Mouse (Mus musculus): Measurements from ENCODE around the gene Cdca7l.
"Not testable (repeated sequence)": the region's sequence is repeated elsewhere in the genome, so short reads cannot be mapped to it uniquely, and the experiment has no call there.

Cdca7l gene

GRCm38 (mm10) chr12:117862655-117863054, 58.6 kb downstream of the Cdca7l start:
- DNase-seq (ENCODE audit: low spot score), result no peak

DNA sequence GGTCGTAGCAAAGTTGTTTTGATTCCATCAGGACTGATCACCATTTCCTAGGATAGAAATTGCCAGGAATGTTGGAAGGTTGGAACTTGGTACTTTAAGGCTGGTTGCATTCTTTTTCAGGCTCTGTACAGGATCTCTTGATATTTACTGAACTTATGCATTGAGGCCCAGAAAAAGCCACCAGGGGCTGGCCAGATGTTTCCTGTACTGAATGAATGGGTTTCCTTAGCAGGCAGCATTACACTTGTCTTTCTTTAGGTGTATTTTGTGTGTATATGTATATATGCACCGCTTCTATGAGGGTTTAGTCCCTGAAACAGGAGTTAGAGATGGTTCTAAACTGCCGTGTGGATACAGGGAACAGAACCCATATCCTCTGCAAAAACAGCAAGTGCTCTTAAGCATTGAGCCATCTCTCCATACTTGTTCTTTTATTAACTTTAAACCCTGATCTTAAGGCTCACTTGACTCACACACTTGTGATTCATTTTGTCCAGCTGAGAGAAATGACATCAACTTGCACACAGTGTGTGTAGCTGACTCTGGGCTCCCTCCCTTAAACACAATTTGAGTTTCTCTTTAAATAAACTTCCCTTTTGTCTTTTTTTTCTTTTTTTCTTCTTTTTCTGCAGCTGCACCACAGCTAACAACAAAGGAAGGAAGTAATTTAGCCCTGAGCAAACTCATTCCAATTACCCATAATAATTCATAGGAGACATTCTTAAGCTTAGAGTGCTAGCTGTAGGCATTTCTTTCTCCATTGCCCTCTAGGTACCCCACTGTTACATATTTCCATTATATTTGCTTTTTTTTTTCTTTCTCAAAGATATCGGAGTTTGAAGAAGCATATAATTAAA, 63.8 kb downstream of the Cdca7l start:
- no peak for DNase-seq (ENCODE audit: low spot score)

- DNase-seq (ENCODE audit: low spot score), result no peak
Observed at GRCm38 (mm10) chr12:117872265-117872664, 68.2 kb downstream of the Cdca7l start.

- no peak for DNase-seq (ENCODE audit: low spot score)
Observed at GRCm38 (mm10) chr12:117878341-117878740, 74.3 kb downstream of the Cdca7l start.

DNA sequence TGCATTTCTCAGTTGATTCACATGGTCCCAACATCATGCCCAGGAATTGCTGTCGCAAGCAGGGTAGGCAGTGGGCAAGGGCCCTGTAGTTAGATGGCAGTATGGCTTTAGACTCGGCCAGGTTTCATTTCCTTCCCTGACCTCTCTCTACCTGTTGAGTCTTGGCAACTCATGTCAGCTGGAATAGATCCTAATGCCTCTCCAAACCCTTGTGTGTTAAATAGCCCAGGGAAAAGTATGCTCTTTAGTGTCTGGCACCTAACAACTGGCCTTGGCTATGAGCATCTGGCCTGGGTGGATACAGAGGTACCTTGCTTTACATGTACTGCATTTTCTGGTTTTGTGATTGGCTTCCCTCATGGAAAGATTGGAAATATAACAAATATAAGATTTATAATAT, 80.5 kb downstream of the Cdca7l start:
- DNase-seq (ENCODE audit: low spot score), result no peak

GRCm38 (mm10) chr12:117887422-117887821, 83.3 kb downstream of the Cdca7l start:
- no peak for DNase-seq (ENCODE audit: low spot score)

GRCm38 (mm10) chr12:117900798-117901197, 96.7 kb downstream of the Cdca7l start:
- DNase-seq (ENCODE audit: low spot score), result not testable (repeated sequence)

GRCm38 (mm10) chr12:117901352-117901751, 97.3 kb downstream of the Cdca7l start:
- DNase-seq (ENCODE audit: low spot score), result not testable (repeated sequence)

DNA sequence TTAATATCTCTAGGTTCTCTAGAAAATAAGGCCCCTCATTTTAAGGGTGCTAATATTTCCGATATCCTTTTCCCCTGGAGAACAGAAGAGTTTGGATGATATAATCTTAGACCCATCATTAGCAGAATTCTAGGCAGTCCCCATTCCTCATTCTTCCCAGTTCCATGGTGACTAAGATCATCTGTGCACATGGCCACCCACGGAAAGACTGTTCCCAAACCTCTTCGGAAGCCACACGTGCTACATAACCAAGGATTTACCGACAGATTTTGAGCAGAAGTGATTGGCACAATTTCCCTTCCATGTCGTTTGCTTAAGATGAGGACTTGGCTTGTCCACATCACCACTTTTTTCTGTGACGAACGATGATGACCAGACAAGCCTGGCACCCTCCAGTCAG, 99.6 kb downstream of the Cdca7l start:
- no peak for DNase-seq (ENCODE audit: low spot score)

- not testable (repeated sequence) for DNase-seq (ENCODE audit: low spot score)
Observed at GRCm38 (mm10) chr12:117905232-117905840, 101.2 kb downstream of the Cdca7l start.

GRCm38 (mm10) chr12:117911396-117911795, 107.3 kb downstream of the Cdca7l start:
- no peak for DNase-seq (ENCODE audit: low spot score)

DNA sequence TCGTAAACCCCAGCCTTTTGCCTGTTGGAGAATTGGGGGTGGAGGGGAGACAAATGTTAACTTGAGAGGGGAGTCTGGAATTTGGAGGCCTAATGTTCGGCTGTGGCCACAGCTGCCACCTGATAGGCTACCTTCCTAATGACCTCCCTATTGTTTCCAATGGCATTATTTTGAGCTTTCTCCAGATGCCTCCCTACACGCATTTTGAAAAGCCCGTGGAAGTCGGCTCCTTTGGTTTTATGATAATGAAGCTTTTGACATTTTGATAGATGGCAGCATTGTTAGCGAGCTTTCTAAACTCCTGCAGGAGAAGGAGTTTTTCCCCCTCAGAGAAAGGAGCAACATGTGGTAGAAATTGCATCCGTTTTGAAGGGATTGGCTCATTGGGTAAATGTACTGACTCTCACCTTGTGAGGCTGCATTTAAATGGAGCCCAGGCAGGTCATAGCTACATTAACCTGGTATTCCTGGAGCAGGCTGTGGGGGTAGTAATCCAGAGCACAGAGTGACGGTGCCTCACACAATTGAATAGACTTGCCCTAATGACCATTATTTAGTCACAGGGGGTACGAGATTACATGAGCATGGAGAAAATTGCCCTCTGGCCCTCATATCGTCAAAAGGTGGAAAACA, 110.6 kb downstream of the Cdca7l start:
- no peak for DNase-seq (ENCODE audit: low spot score)

- DNase-seq (ENCODE audit: low spot score), result no peak
Observed at GRCm38 (mm10) chr12:117915826-117916588, 111.9 kb downstream of the Cdca7l start.

All from ovary, postnatal 10 days (tissue).